Mouse (Mus musculus) testis, adult 2 months (tissue): ENCODE measurements at regions not wholly inside any gene's neighbourhood (a gene's known extent, or its start where the extent isn't known, plus 50 kb on each side); places are given as distances from the start of the nearest gene placed in this dataset.

Source experiments
- CTCF ChIP-seq: fragments of 200-500 bp; IDR thresholded peaks from 2 replicates; pipeline ENCODE4 v1.5.1; 2012; ENCODE audit warnings: low read depth, mild to moderate bottlenecking, inconsistent platforms, low read length, moderate library complexity; ENCODE audit not compliant: control insufficient read depth, insufficient read depth, insufficient replicate concordance
- POLR2A ChIP-seq: fragments of 200-500 bp; IDR thresholded peaks from 2 replicates; pipeline ENCODE4 v1.6.1; 2012; ENCODE audit warnings: low read depth, mild to moderate bottlenecking, inconsistent platforms, low read length, moderate library complexity; ENCODE audit not compliant: control insufficient read depth

DNA sequence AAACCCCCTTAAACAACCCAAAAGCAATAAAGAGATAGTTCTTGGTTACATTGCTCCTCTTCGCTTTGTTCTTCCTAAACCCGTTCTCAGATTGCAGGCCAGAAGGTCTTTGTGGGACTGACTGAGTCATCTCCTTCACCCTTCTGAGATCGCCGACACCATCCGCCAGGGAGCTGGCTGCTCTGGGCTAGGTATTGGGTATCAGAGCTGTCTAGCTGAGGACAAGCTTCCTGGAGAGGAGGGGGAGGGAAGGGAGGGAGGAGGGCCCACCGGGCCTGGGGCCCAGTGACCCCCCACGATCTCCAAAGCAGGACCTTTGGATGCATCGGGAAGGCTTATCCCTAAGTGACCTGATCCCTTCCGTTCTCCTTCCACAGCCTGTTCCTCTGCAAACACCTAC, 65.0 kb downstream of the Foxi3 start:
- TF ChIP-seq CTCF (no peak), POLR2A (no peak)
